Mouse (Mus musculus): Measurements from ENCODE around the gene Rnf227.
A peak's percentile ranks its signal among the peaks of the same experiment; 100 is the strongest.

The Rnf227 gene

GRCm38 (mm10) chr11:69331152-69331551 lies 9.1 kb upstream of the Rnf227 start:
- no peak for DNase-seq (ENCODE audit: low spot score in 2 of 2)

GRCm38 (mm10) chr11:69331929-69332405 lies 8.3 kb upstream of the Rnf227 start:
- DNase-seq (ENCODE audit: low spot score in 2 of 2) = peak; percentile 66 to 69

- DNase-seq (ENCODE audit: low spot score in 2 of 2) = no peak
Measured at GRCm38 (mm10) chr11:69332713-69333253, 7.5 kb upstream of the Rnf227 start.

GRCm38 (mm10) chr11:69333922-69334321 lies 6.3 kb upstream of the Rnf227 start:
- no peak for DNase-seq (ENCODE audit: low spot score in 2 of 2)

GRCm38 (mm10) chr11:69334796-69335195 lies 5.5 kb upstream of the Rnf227 start:
- no peak for DNase-seq (ENCODE audit: low spot score in 2 of 2)

GRCm38 (mm10) chr11:69346441-69346840 lies 6.2 kb downstream of the Rnf227 start:
- DNase-seq (ENCODE audit: low spot score in 2 of 2) = no peak

- DNase-seq (ENCODE audit: low spot score in 2 of 2) = no peak
Measured at GRCm38 (mm10) chr11:69356544-69356943, 16.3 kb downstream of the Rnf227 start.

- no peak for DNase-seq (ENCODE audit: low spot score in 2 of 2)
Measured at GRCm38 (mm10) chr11:69357690-69358089, 17.4 kb downstream of the Rnf227 start.

GRCm38 (mm10) chr11:69362021-69362420 lies 21.8 kb downstream of the Rnf227 start:
- DNase-seq (ENCODE audit: low spot score in 2 of 2) = no peak

- DNase-seq (ENCODE audit: low spot score in 2 of 2) = no peak
Measured at GRCm38 (mm10) chr11:69362479-69362878, 22.2 kb downstream of the Rnf227 start.

- no peak for DNase-seq (ENCODE audit: low spot score in 2 of 2)
Measured at GRCm38 (mm10) chr11:69364376-69364775, 24.1 kb downstream of the Rnf227 start.

- peak; percentile 84 to 85 for DNase-seq (ENCODE audit: low spot score in 2 of 2)
Measured at GRCm38 (mm10) chr11:69364910-69365309, 24.6 kb downstream of the Rnf227 start.

GRCm38 (mm10) chr11:69365722-69366121 lies 25.5 kb downstream of the Rnf227 start:
- DNase-seq (ENCODE audit: low spot score in 2 of 2) = no peak

- DNase-seq (ENCODE audit: low spot score in 2 of 2) = peak; percentile 92 to 94
Measured at GRCm38 (mm10) chr11:69366157-69366854, 26.0 kb downstream of the Rnf227 start.

- peak in 1 of 2 experiments; percentile 42 for DNase-seq (ENCODE audit: low spot score in 2 of 2)
Measured at GRCm38 (mm10) chr11:69366855-69367615, 26.8 kb downstream of the Rnf227 start.

- DNase-seq (ENCODE audit: low spot score in 2 of 2) = no peak
Measured at GRCm38 (mm10) chr11:69367616-69368355, 27.5 kb downstream of the Rnf227 start.

- DNase-seq (ENCODE audit: low spot score in 2 of 2) = no peak
Measured at GRCm38 (mm10) chr11:69368356-69369214, 28.3 kb downstream of the Rnf227 start.

- no peak for DNase-seq (ENCODE audit: low spot score in 2 of 2)
Measured at GRCm38 (mm10) chr11:69369215-69369989, 29.1 kb downstream of the Rnf227 start, which contains the start of gene Chd3. Gene Chd3 (minus strand): TSS chr11:69369406.

GRCm38 (mm10) chr11:69369990-69370816 lies 29.9 kb downstream of the Rnf227 start:
- no peak for DNase-seq (ENCODE audit: low spot score in 2 of 2)
